Mouse (Mus musculus) bone marrow, adult 2 months (tissue): ENCODE measurements around the gene Srpr.

ENCODE experiments used
- CTCF ChIP-seq: fragments of 200-500 bp; IDR thresholded peaks from 2 replicates; pipeline ENCODE4 v1.5.1; 2011; ENCODE audit warnings: low read length, control low read depth; ENCODE audit not compliant: control insufficient read depth, insufficient read depth
- POLR2A ChIP-seq: fragments of 200-500 bp; IDR thresholded peaks from 2 replicates; pipeline ENCODE4 v1.6.1; 2011; ENCODE audit warnings: low read depth, mild to moderate bottlenecking, control low read depth, low read length, borderline replicate concordance; ENCODE audit not compliant: control insufficient read depth

DNA sequence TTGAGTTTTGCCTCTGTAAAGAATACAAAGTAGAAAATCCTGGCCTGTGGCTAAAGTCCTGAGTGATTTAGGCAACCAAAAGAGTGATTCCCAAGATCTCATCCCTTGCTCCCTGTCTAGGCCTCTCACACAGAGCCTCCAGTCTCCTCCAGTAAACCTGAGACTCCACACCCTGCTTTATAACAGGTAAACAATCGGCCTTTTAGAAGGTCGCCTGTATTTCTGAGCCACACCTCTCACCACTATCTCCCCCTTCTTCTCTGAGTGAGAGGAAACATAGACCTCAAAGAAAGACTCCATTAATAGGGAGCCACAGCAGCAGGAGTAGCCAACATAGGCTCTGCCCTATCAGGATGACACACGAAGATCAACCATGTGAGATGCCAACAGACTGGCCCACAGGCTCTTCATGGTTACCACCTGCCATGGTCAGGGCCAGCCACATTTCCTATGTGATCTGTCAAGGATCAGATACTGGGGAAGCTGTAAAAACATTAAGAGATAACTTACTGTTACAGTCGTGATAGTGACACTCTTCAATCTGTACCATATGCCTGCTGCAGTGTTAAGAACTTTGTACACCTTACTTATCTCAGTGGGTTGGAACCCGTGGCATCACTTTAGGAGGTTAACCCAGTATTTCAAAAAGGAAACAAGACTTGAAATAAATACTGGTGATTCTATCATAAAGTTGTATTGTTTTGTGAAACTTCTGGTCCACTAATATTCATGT is 35.7 kb upstream of the Srpr start:
- TF ChIP-seq CTCF (no peak), POLR2A (no peak)
